Mouse (Mus musculus) E14TG2a.4 (cell line): Measurements from ENCODE around the gene Pdzd2.

ENCODE experiments used
- CTCF ChIP-seq: conservative IDR thresholded peaks from 2 replicates; pipeline ENCODE4 v1.5.1; 2014; ENCODE audit warnings: low read length
- NANOG ChIP-seq: IDR thresholded peaks from 2 replicates; pipeline ENCODE4 v1.6.1; 2014; ENCODE audit warnings: borderline replicate concordance, low read length, mixed read lengths
- POU5F1 ChIP-seq: IDR thresholded peaks from 2 replicates; pipeline ENCODE4 v1.6.1; 2014; ENCODE audit warnings: low read length, borderline replicate concordance

DNA sequence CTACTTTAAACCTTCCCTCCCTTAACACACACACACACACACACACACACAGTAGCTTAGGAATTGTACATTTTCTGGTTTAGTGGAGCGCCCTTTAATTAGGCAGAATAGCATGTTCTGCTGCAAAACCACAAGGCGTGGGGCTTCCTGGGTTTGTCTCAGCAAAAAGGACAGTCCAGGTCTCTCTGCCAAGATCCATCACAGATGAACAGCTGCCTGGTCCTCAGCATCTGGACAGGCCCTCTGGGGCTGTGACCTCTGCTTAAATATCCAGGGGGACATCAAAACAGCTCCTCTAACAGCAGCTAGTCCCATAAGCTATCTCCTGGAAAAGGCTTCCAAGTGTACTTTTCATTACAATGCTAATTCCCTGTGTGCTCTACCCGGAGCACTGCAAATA lies 64.4 kb downstream of the Pdzd2 start:
- no peak for TF ChIP-seq CTCF
- no peak for TF ChIP-seq NANOG
- TF ChIP-seq POU5F1: no peak
